Mouse (Mus musculus) small intestine, adult 2 months (tissue): ENCODE data around the gene Dnajc30. TPM values are rescaled to one million over a fixed set of nuclear protein-coding genes. Genes with fewer than 3 reads are reported as not detected.

Experiments
- H3K27ac ChIP-seq: fragments of 200-500 bp; 2 replicates; pipeline ENCODE4 v1.5.1; 2012; ENCODE audit warnings: low read depth, low read length, control low read depth, inconsistent platforms; ENCODE audit not compliant: insufficient read depth
- H3K27me3 ChIP-seq: fragments of 200-500 bp; 2 replicates; pipeline ENCODE4 v1.6.1; 2012; ENCODE audit warnings: mild to moderate bottlenecking, moderate library complexity, low read length, inconsistent platforms; ENCODE audit not compliant: control insufficient read depth, insufficient read depth
- H3K36me3 ChIP-seq: fragments of 200-500 bp; 2 replicates; pipeline ENCODE4 v1.6.1; 2012; ENCODE audit warnings: mild to moderate bottlenecking, low read length, control low read depth, inconsistent platforms; ENCODE audit not compliant: control insufficient read depth, insufficient read depth
- H3K4me1 ChIP-seq: fragments of 200-500 bp; 2 replicates; pipeline ENCODE4 v1.6.1; 2012; ENCODE audit warnings: low read length, inconsistent platforms, mixed read lengths; ENCODE audit not compliant: control insufficient read depth, insufficient read depth, insufficient read length
- H3K4me3 ChIP-seq: fragments of 200-500 bp; 2 replicates; pipeline ENCODE4 v1.5.1; 2012; ENCODE audit warnings: low read depth, mild to moderate bottlenecking, control low read depth, inconsistent platforms, low read length, moderate library complexity
- CTCF ChIP-seq: fragments of 200-500 bp; IDR thresholded peaks from 2 replicates; pipeline ENCODE4 v1.5.1; 2012; ENCODE audit warnings: low read depth, mild to moderate bottlenecking, control low read depth, inconsistent platforms, low read length, moderate library complexity, mixed read lengths; ENCODE audit not compliant: insufficient replicate concordance, insufficient read length; ENCODE audit errors: extremely low read depth
- POLR2A ChIP-seq: fragments of 200-500 bp; IDR thresholded peaks from 2 replicates; pipeline ENCODE4 v1.6.1; 2012; ENCODE audit warnings: low read depth, mild to moderate bottlenecking, control low read depth, inconsistent platforms, low read length, moderate library complexity
- WGBS: fragments of 180-500 bp; shearing (Covaris S2); methylation state at CpG from one replicate; pipeline ENCODE4 v1.1.7; 2018; 5-methylcytosine and 5-hydroxymethylcytosine counted together
- polyA plus RNA-seq: library from polyadenylated mRNA; depleted of rRNA; stranded (reverse); fragments of >200 nt; gene quantifications from 2 replicates; pipeline ENCODE4 v1.2.3, GENCODE M21; 2012

Gene Dnajc30
- polyA plus RNA-seq, 1 experiment = 46.4 TPM

GRCm38 (mm10) chr5:135029007-135029854 lies 34.8 kb upstream of the Dnajc30 start:
- Histone ChIP-seq H3K27me3 (no peaks in the 10 kb centered on the region), H3K36me3 (no peaks in the 10 kb centered on the region), H3K4me3 (peak overlapping the region; percentile 43), H3K27ac (no peak overlapping the region), H3K4me1 (peaks cover 16% of the 10 kb centered on the region)
- no peak for TF ChIP-seq POLR2A
- no peak for TF ChIP-seq CTCF
- WGBS = 23% methylated on average over 18 of the region's 18 CpGs

- Histone ChIP-seq H3K27me3 (no peaks in the 10 kb centered on the region), H3K36me3 (no peaks in the 10 kb centered on the region), H3K4me1 (peaks cover 10% of the 10 kb centered on the region), H3K4me3 (no peak overlapping the region), H3K27ac (no peak overlapping the region)
- 75% methylated on average over 5 of the region's 5 CpGs for WGBS
- no peak for TF ChIP-seq CTCF
- TF ChIP-seq POLR2A = no peak
Observed at GRCm38 (mm10) chr5:135032581-135032980, 31.4 kb upstream of the Dnajc30 start.

- WGBS = 96% methylated on average over 2 of the region's 2 CpGs
- no peaks in the 10 kb centered on the region for H3K27me3 ChIP-seq
- TF ChIP-seq POLR2A (no peak), CTCF (peak; percentile 41; the same call in 1 of the 2 replicates)
- H3K4me3 ChIP-seq = no peak overlapping the region
- no peaks in the 10 kb centered on the region for H3K36me3 ChIP-seq
- H3K4me1 ChIP-seq = no peaks in the 10 kb centered on the region
- H3K27ac ChIP-seq = no peak overlapping the region
Observed at GRCm38 (mm10) chr5:135034593-135034992, 29.4 kb upstream of the Dnajc30 start.

- H3K36me3 ChIP-seq = no peaks in the 10 kb centered on the region
- no peak for TF ChIP-seq POLR2A
- no peak for TF ChIP-seq CTCF
- 76% methylated on average over 18 of the region's 18 CpGs for WGBS
- H3K4me3 ChIP-seq = no peak overlapping the region
- no peaks in the 10 kb centered on the region for H3K27me3 ChIP-seq
- H3K4me1 ChIP-seq = no peaks in the 10 kb centered on the region
- no peak overlapping the region for H3K27ac ChIP-seq
Observed at GRCm38 (mm10) chr5:135035608-135036359, 28.2 kb upstream of the Dnajc30 start.

GRCm38 (mm10) chr5:135037946-135038345 lies 26.1 kb upstream of the Dnajc30 start:
- H3K27me3 ChIP-seq = no peaks in the 10 kb centered on the region
- no peaks in the 10 kb centered on the region for H3K4me1 ChIP-seq
- 60% methylated on average over 3 of the region's 3 CpGs for WGBS
- no peak overlapping the region for H3K27ac ChIP-seq
- no peak overlapping the region for H3K4me3 ChIP-seq
- H3K36me3 ChIP-seq = no peaks in the 10 kb centered on the region
- TF ChIP-seq POLR2A = no peak
- no peak for TF ChIP-seq CTCF

- Histone ChIP-seq H3K27me3 (no peaks in the 10 kb centered on the region), H3K27ac (no peak overlapping the region), H3K36me3 (no peaks in the 10 kb centered on the region), H3K4me3 (no peak overlapping the region), H3K4me1 (no peaks in the 10 kb centered on the region)
- no peak for TF ChIP-seq CTCF
- TF ChIP-seq POLR2A = no peak
- WGBS = 89% methylated on average over 9 of the region's 9 CpGs
Observed at GRCm38 (mm10) chr5:135039541-135039940, 24.5 kb upstream of the Dnajc30 start.

GRCm38 (mm10) chr5:135040059-135040458 lies 23.9 kb upstream of the Dnajc30 start:
- Histone ChIP-seq H3K4me3 (no peak overlapping the region), H3K27ac (no peak overlapping the region), H3K27me3 (no peaks in the 10 kb centered on the region), H3K4me1 (no peaks in the 10 kb centered on the region), H3K36me3 (no peaks in the 10 kb centered on the region)
- WGBS = 70% methylated on average over 6 of the region's 6 CpGs
- no peak for TF ChIP-seq CTCF
- no peak for TF ChIP-seq POLR2A
